Mouse (Mus musculus): ENCODE measurements around the gene Chd2.

The Chd2 gene

GRCm38 (mm10) chr7:73451594-73451993 lies 90.0 kb downstream of the Chd2 start:
- DNase-seq (ENCODE audit: low spot score in 2 of 2) = no peak

- DNase-seq (ENCODE audit: low spot score in 2 of 2) = no peak
These were observed 99.4 kb downstream of the Chd2 start for GRCm38 (mm10) chr7:73442246-73442645.

GRCm38 (mm10) chr7:73441802-73442201 lies 99.8 kb downstream of the Chd2 start:
- no peak for DNase-seq (ENCODE audit: low spot score in 2 of 2)

GRCm38 (mm10) chr7:73435685-73436084 lies 105.9 kb downstream of the Chd2 start:
- DNase-seq (ENCODE audit: low spot score in 2 of 2) = no peak

GRCm38 (mm10) chr7:73434336-73434677 lies 107.3 kb downstream of the Chd2 start:
- DNase-seq (ENCODE audit: low spot score in 2 of 2) = no peak

GRCm38 (mm10) chr7:73433637-73434335 lies 107.8 kb downstream of the Chd2 start:
- no peak for DNase-seq (ENCODE audit: low spot score in 2 of 2)

- DNase-seq (ENCODE audit: low spot score in 2 of 2) = no peak
These were observed 113.1 kb downstream of the Chd2 start for GRCm38 (mm10) chr7:73428525-73428924.

GRCm38 (mm10) chr7:73427794-73428193 lies 113.8 kb downstream of the Chd2 start:
- DNase-seq (ENCODE audit: low spot score in 2 of 2) = no peak

GRCm38 (mm10) chr7:73426752-73427386 lies 114.8 kb downstream of the Chd2 start:
- DNase-seq (ENCODE audit: low spot score in 2 of 2) = no peak

- no peak for DNase-seq (ENCODE audit: low spot score in 2 of 2)
These were observed 115.4 kb downstream of the Chd2 start for GRCm38 (mm10) chr7:73426235-73426634.

- no peak for DNase-seq (ENCODE audit: low spot score in 2 of 2)
These were observed 116.2 kb downstream of the Chd2 start for GRCm38 (mm10) chr7:73425451-73425850.

- no peak for DNase-seq (ENCODE audit: low spot score in 2 of 2)
These were observed 116.9 kb downstream of the Chd2 start for GRCm38 (mm10) chr7:73424705-73425104.

- no peak for DNase-seq (ENCODE audit: low spot score in 2 of 2)
These were observed 117.4 kb downstream of the Chd2 start for GRCm38 (mm10) chr7:73424243-73424642.

- DNase-seq (ENCODE audit: low spot score in 2 of 2) = no peak
These were observed 118.4 kb downstream of the Chd2 start for GRCm38 (mm10) chr7:73423236-73423635.

GRCm38 (mm10) chr7:73422223-73423113 lies 119.2 kb downstream of the Chd2 start:
- DNase-seq (ENCODE audit: low spot score in 2 of 2) = peak in 1 of 2 experiments; percentile 50

- no peak for DNase-seq (ENCODE audit: low spot score in 2 of 2)
These were observed 120.2 kb downstream of the Chd2 start for GRCm38 (mm10) chr7:73421278-73422015.

- DNase-seq (ENCODE audit: low spot score in 2 of 2) = no peak
These were observed 120.8 kb downstream of the Chd2 start for GRCm38 (mm10) chr7:73420827-73421226.

- no peak for DNase-seq (ENCODE audit: low spot score in 2 of 2)
These were observed 122.3 kb downstream of the Chd2 start for GRCm38 (mm10) chr7:73419375-73419774.

GRCm38 (mm10) chr7:73414192-73414591 lies 127.4 kb downstream of the Chd2 start:
- DNase-seq (ENCODE audit: low spot score in 2 of 2) = no peak

- no peak for DNase-seq (ENCODE audit: low spot score in 2 of 2)
These were observed 129.2 kb downstream of the Chd2 start for GRCm38 (mm10) chr7:73412419-73412818.

GRCm38 (mm10) chr7:73411986-73412385 lies 129.6 kb downstream of the Chd2 start:
- DNase-seq (ENCODE audit: low spot score in 2 of 2) = no peak

- no peak for DNase-seq (ENCODE audit: low spot score in 2 of 2)
These were observed 130.1 kb downstream of the Chd2 start for GRCm38 (mm10) chr7:73411523-73411922.

Measured in urinary bladder, adult 18-20 months (tissue).